Mouse (Mus musculus) hindbrain, embryonic 12.5 days (tissue): ENCODE results near the gene Stk33. TPM values are rescaled to one million over a fixed set of nuclear protein-coding genes. Genes with fewer than 3 reads are reported as not detected.
"Not testable (repeated sequence)": the region's sequence is repeated elsewhere in the genome, so short reads cannot be mapped to it uniquely, and the experiment has no call there.

Source experiments
- ATAC-seq: fragments of 200-750 bp; cut with Nextera tagmentation; 2 replicates; pipeline ENCODE4 v1.8.0; 2017; ENCODE audit warnings: moderate TSS enrichment; ENCODE audit not compliant: low FRiP score
- H3K27ac ChIP-seq: fragments of 300-500 bp; sonication (generic); 2 replicates; pipeline ENCODE4 v1.5.1; 2016; ENCODE audit warnings: mild to moderate bottlenecking
- H3K27me3 ChIP-seq: fragments of 300-500 bp; sonication (generic); 2 replicates; pipeline ENCODE4 v1.6.1; 2016; ENCODE audit warnings: mild to moderate bottlenecking
- H3K36me3 ChIP-seq: fragments of 300-500 bp; sonication (generic); 2 replicates; pipeline ENCODE4 v1.6.1; 2016; ENCODE audit warnings: mild to moderate bottlenecking
- H3K4me1 ChIP-seq: fragments of 300-500 bp; sonication (generic); 2 replicates; pipeline ENCODE4 v1.6.1; 2016
- H3K4me2 ChIP-seq: fragments of 300-500 bp; sonication (generic); replicated peaks from 2 replicates; pipeline ENCODE4 v1.6.1; 2016; ENCODE audit warnings: mild to moderate bottlenecking
- H3K4me3 ChIP-seq: fragments of 300-500 bp; sonication (generic); 2 replicates; pipeline ENCODE4 v1.5.1; 2016; ENCODE audit warnings: mild to moderate bottlenecking
- H3K9ac ChIP-seq: fragments of 300-500 bp; sonication (generic); 2 replicates; pipeline ENCODE4 v1.6.1; 2016; ENCODE audit warnings: mild to moderate bottlenecking, moderate library complexity
- H3K9me3 ChIP-seq: fragments of 300-500 bp; sonication (generic); replicated peaks from 2 replicates; pipeline ENCODE4 v1.6.1; 2016; ENCODE audit warnings: mild to moderate bottlenecking
- WGBS: fragments of 180-500 bp; shearing (Covaris S2); methylation state at CpG from one replicate; pipeline ENCODE4 v1.1.7; 2016; 5-methylcytosine and 5-hydroxymethylcytosine counted together
- polyA plus RNA-seq: library from polyadenylated mRNA; unstranded; fragments of >200 nt; fragmentation: Nextera tagmentation; extraction: Ambion mirVana; gene quantifications from 2 replicates; pipeline ENCODE4 v1.2.1, GENCODE M21; 2016

The Stk33 gene
- polyA plus RNA-seq, 1 experiment from 2014 or later, result 6.8 TPM

DNA sequence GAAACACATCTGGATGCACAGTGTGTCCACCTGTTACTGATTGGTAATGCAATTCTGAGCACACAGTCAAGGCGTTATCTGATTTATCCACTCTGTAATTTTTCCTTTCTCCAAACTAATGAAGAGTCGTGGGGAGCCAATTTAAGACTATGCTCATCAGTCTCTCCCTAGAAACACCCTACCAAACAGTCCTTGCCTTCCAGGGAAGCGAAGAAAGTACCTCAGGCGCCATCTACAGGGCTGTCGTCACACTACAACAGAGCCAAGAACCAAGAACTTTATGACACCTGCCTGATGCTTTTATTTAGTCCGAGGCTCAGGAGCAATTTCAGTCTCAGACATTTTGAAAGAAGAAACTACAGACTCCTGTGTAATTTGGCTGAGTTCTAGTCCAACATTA lies 6.1 kb upstream of the Stk33 start:
- peaks cover 5% of the 10 kb centered on the region; the same call in 1 of the 2 replicates for H3K4me1 ChIP-seq
- no peak overlapping the region for H3K27ac ChIP-seq
- H3K9ac ChIP-seq, result no peak overlapping the region
- H3K9me3 ChIP-seq, result no peaks in the 10 kb centered on the region
- H3K36me3 ChIP-seq, result no peaks in the 10 kb centered on the region
- no peak overlapping the region for H3K4me2 ChIP-seq
- no peaks in the 10 kb centered on the region for H3K27me3 ChIP-seq
- no peak for ATAC-seq
- no peak overlapping the region for H3K4me3 ChIP-seq
- 11% methylated on average over 6 of the region's 6 CpGs for WGBS

DNA sequence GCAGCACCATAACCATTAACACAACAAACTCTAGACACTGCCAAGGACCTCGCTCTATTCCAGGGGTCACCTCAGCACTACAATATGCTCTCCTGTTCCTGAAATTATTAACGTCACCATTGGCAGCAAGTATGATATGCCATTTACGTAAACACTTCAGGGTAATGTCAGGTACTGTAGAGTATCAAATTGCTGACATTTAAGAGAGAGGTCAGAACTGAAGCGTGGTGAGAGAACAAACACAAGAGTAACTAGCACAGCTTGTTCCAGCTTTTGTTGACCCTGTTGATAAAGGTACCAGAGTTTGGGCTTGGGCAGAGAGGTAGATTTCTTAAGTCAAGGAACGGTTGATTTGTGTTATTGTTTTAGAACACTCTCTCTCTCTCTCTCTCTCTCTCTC lies 3.9 kb upstream of the Stk33 start:
- no peak for ATAC-seq
- 77% methylated on average over 5 of the region's 5 CpGs for WGBS
- Histone ChIP-seq H3K4me1 (peaks cover 18% of the 10 kb centered on the region), H3K4me2 (no peak overlapping the region), H3K9me3 (no peaks in the 10 kb centered on the region), H3K27ac (no peak overlapping the region), H3K9ac (no peak overlapping the region), H3K27me3 (peaks cover 5% of the 10 kb centered on the region; the same call in 1 of the 2 replicates), H3K4me3 (no peak overlapping the region), H3K36me3 (no peaks in the 10 kb centered on the region)

DNA sequence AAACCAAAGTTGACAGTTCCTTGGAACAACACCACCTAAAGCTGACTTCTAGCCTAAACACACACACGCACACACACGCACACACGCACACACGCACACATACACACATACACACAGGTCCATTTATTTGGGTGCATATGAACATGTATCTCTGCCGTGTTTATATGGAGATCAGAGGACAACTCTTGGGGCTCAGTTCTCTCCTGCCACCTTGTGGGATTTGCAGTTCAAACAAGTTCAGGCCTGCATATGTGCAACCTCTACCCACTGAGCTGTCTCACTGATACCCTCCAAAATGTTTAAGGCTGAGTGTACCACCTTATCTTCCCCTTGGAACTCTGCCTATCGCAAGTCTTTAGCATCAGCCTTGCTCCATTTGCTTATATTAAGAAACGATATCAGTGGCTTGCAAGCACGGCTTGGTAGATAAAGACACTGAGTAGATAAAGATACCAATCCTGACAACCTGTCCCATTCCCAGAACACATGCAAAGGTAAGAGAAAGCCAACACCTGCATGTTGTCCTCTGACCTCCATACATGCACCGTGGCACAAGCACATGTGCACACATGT lies 1.9 kb upstream of the Stk33 start:
- Histone ChIP-seq H3K27ac (no peak overlapping the region), H3K9me3 (no peaks in the 10 kb centered on the region), H3K9ac (no peak overlapping the region), H3K4me3 (no peak overlapping the region), H3K27me3 (peaks cover 6% of the 10 kb centered on the region; the same call in 1 of the 2 replicates), H3K36me3 (no peaks in the 10 kb centered on the region), H3K4me2 (peak overlapping the region; percentile 70; the same call in 1 of the 2 replicates), H3K4me1 (peaks cover 18% of the 10 kb centered on the region)
- 87% methylated on average over 9 of the region's 9 CpGs for WGBS
- no peak for ATAC-seq

DNA sequence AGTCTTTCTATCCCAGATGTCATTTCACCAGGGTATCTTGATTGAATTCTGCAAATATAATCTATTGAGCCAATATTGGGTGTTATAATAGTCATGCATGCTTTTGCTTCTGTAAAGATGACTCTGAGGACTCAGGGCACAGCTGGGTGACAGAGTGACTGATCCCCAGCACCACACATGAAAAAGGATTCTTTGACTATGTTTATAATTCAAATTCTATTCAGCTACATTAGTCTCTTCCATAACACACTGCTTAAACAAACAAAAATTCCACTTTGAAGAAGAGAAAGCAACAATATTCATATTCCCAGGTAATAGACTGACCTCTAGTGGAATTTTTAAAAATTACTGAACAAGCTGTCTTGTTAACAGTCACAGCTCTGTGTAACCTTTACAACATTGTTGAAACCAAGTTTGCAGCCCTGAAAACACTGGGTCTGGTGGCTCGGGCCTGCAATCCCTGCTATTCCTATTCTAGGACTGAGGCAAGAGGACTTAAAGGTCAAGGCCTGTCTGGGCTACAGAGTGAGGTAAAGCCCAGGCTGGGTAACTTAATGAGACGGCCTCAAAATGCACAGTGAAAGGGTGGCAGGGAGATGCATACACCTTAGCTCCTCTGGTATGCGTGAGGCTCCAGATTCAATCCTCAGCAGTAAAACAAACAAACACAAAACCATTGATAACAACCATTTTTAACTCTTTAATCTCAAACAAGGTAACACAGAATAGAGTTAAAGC lies 14.3 kb downstream of the Stk33 start:
- no peaks in the 10 kb centered on the region for H3K4me1 ChIP-seq
- no peak for ATAC-seq
- H3K9ac ChIP-seq, result no peak overlapping the region
- H3K27ac ChIP-seq, result no peak overlapping the region
- no peaks in the 10 kb centered on the region for H3K9me3 ChIP-seq
- H3K4me3 ChIP-seq, result no peak overlapping the region
- H3K4me2 ChIP-seq, result no peak overlapping the region
- WGBS, result 70% methylated on average over 3 of the region's 3 CpGs
- H3K36me3 ChIP-seq, result no peaks in the 10 kb centered on the region
- H3K27me3 ChIP-seq, result no peaks in the 10 kb centered on the region

DNA sequence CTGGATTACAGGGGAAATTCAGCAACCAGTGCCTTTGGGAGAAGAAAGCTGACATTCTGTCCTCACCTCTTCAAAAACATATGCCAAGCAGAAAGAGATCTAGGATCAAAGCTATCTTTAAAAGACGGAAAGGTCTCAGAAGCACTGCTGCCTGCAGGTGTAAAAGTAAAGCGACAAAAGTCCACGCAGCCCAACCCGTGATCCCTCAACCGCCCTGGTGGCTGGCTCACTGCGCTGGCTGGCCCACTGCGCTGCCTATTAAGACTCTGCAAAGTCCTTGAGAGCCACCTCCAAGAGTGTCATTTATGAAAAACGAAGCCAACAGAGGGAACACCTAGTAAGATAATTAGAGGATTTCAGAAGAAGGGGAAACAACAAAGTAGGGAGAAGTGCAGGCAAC lies 16.1 kb downstream of the Stk33 start:
- no peak for ATAC-seq
- H3K4me3 ChIP-seq, result no peak overlapping the region
- H3K4me2 ChIP-seq, result no peak overlapping the region
- no peak overlapping the region for H3K9ac ChIP-seq
- H3K9me3 ChIP-seq, result no peaks in the 10 kb centered on the region
- no peaks in the 10 kb centered on the region for H3K27me3 ChIP-seq
- 77% methylated on average over 8 of the region's 8 CpGs for WGBS
- no peaks in the 10 kb centered on the region for H3K36me3 ChIP-seq
- H3K27ac ChIP-seq, result no peak overlapping the region
- H3K4me1 ChIP-seq, result no peaks in the 10 kb centered on the region

DNA sequence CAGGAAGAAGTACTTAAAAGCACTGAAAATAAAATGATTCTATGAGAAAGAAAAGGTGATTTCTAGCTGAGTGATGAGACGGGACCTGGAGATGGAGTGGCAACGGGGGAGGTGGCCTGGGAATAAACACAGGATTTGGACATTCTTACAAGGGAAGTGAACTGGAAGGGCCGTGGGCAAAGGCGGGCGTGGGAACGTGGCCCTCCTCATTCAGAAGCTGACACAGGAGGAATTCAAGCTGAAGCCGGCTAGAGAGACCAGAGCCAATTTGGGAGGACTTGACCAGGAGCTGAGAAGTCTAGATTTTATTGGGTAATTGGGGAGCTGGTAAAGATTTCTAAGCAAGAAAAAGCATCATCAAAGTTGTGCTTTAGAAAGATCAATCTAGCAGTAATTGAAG lies 33.4 kb downstream of the Stk33 start:
- Histone ChIP-seq H3K4me3 (no peak overlapping the region), H3K9ac (no peak overlapping the region), H3K36me3 (no peaks in the 10 kb centered on the region), H3K9me3 (no peaks in the 10 kb centered on the region), H3K4me2 (no peak overlapping the region), H3K27me3 (no peaks in the 10 kb centered on the region), H3K27ac (no peak overlapping the region), H3K4me1 (no peaks in the 10 kb centered on the region)
- ATAC-seq, result no peak
- 52% methylated on average over 7 of the region's 7 CpGs for WGBS

DNA sequence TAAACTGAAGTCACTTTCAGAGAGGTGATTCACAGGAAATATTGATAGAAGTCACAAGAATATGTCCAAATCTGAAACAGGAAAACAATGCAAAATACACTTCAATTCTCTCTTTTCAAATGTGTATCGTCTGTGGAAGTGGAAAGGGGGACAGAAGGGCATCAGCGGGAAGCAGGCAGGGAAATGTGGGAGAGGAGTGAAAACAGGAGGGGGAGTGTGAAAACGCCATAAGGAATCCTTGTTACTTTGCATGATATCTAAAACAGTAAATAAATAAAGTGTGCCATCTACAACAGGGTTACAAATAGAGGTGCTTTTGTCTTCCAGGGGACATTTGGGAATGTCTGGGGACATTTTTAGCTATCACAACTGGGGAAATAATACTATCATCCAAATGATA lies 39.6 kb downstream of the Stk33 start:
- no peaks in the 10 kb centered on the region for H3K4me1 ChIP-seq

DNA sequence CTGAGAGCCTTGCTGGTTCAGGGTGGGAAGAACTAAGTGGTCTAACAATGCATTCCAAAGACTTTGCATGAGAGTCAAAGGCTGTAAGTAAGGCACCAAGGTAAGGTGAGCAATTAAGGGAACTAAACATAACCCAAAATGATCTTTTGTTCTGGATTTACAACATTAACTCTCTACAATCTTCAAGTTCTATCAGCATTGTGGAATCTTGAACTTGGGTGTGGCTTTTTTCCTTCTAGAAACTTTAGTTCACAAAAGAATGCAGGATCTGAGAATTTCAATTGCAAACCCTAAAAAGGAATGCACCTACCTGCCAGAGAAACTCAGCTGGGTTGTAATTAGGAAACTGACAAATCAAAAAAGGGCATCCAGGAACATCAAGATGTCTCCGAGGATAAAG lies 57.8 kb downstream of the Stk33 start:
- ATAC-seq, result no peak
- peaks cover 13% of the 10 kb centered on the region; the same call in 1 of the 2 replicates for H3K9me3 ChIP-seq
- H3K27me3 ChIP-seq, result no peaks in the 10 kb centered on the region
- no peak overlapping the region for H3K4me2 ChIP-seq
- 79% methylated on average over 1 of the region's 1 CpGs for WGBS
- no peak overlapping the region for H3K27ac ChIP-seq
- no peaks in the 10 kb centered on the region for H3K36me3 ChIP-seq
- no peak overlapping the region for H3K4me3 ChIP-seq
- H3K9ac ChIP-seq, result no peak overlapping the region
- no peaks in the 10 kb centered on the region for H3K4me1 ChIP-seq

More for the DNA sequence above, 39.6 kb downstream of the Stk33 start:
- Histone ChIP-seq H3K27ac (no peak overlapping the region), H3K4me2 (no peak overlapping the region), H3K4me3 (no peak overlapping the region), H3K36me3 (no peaks in the 10 kb centered on the region), H3K9ac (no peak overlapping the region), H3K9me3 (no peaks in the 10 kb centered on the region), H3K27me3 (no peaks in the 10 kb centered on the region)
- no peak for ATAC-seq
- WGBS, result 73% methylated on average over 3 of the region's 3 CpGs

DNA sequence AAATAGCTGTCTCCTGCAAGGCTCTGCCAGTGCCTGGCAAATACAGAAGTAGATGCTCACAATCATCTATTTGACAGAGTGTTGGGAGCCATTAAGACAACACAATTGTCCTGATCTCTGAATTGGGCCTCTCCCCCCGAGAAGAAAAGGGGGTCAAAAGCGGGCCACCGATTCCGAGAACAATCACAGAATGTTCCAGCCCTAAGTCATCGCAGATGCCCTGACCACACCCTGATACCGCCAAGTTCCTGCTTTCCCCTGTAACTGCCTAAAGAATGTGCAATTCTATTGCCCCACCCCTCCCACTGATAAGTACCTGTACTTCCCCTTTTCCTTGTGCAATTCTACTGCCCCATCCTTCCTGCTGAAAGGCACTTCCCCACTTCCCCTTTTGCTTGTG lies 65.3 kb downstream of the Stk33 start:
- not testable (repeated sequence) for H3K4me1 ChIP-seq, H3K27ac ChIP-seq, H3K27me3 ChIP-seq, H3K9me3 ChIP-seq, H3K9ac ChIP-seq, H3K4me3 ChIP-seq, ATAC-seq, H3K4me2 ChIP-seq, H3K36me3 ChIP-seq
- 96% methylated on average over 6 of the region's 6 CpGs for WGBS

DNA sequence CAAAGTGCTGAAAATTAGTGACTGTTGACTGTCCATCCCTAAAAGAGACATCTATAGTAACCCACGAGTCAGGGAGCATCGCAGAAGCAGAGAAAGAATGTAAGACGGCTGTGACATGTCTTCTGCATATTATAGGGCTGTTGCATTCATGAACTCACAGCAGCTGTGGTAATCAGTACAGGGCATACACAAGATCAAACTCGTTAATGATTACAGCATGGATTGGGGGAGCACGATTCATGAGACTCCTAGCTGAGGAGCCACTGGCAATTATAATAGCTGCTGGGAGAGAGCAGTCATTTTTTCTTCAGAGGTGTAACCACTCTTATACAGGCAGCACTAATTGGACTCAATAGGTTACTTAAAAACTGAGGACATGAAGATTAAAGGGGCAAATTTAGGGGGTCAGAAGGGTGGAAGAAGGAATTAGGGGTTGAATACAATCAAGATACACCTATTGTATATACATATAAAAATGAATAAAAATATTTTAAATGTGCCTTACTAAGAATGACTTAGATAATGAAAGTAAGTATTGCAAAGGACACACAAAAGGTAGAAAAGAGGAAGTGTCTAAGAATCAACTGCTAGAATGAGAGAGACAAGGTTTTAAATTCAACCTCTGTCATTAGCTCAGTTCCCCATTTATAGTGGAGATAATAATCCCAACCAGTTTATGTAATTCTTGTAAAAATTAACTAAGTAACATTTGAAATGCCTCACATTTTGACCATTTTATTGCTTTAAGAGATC lies 80.3 kb downstream of the Stk33 start:
- Histone ChIP-seq H3K9me3 (no peaks in the 10 kb centered on the region), H3K4me3 (no peak overlapping the region), H3K4me1 (no peaks in the 10 kb centered on the region), H3K9ac (no peak overlapping the region), H3K27me3 (no peaks in the 10 kb centered on the region), H3K27ac (no peak overlapping the region), H3K36me3 (no peaks in the 10 kb centered on the region), H3K4me2 (no peak overlapping the region)
- 72% methylated on average over 5 of the region's 5 CpGs for WGBS
- no peak for ATAC-seq

DNA sequence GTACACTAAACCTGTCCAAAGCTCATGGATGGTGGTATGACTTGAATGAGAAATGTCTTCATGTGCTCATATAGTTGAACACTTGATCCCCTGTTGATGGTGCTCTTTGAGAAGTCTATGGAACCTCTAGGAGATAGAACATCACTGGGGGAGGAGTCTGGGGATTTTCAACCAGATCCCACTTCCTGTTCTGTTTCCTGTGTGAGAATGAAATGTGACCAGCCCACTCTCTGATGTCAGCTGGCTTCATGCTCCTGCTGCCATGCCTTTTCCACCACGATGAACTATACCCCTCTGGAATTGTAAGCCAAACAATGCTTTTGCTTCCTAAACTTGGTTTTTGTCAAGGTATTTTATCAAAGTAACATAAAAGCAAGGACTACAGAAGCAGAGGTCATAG lies 81.0 kb downstream of the Stk33 start:
- Histone ChIP-seq H3K36me3 (no peaks in the 10 kb centered on the region), H3K27me3 (no peaks in the 10 kb centered on the region), H3K9ac (no peak overlapping the region), H3K4me2 (no peak overlapping the region), H3K4me1 (no peaks in the 10 kb centered on the region), H3K27ac (no peak overlapping the region), H3K4me3 (no peak overlapping the region), H3K9me3 (no peaks in the 10 kb centered on the region)
- ATAC-seq, result no peak
- WGBS, result 89% methylated on average over 1 of the region's 1 CpGs

DNA sequence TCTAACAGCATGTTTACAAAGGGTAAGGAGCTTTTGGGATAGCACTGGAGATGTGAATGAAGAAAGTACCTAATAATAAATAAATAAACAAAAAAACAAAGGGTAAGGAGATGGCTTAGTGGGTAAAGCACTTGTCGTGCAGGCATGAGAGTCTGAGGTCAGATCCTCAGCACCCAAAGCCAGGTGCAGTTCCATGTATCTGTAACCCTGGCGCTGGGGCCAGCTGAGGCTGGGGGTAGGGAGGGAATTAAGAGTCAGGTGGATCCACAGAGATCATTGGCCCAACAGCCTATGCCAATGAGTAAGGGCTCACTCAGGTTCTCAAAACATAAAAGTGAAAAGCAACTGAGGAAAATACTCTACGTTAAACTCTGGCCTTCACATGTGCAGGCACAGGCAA lies 91.6 kb downstream of the Stk33 start:
- 80% methylated on average over 3 of the region's 3 CpGs for WGBS
- Histone ChIP-seq H3K9me3 (no peaks in the 10 kb centered on the region), H3K4me1 (no peaks in the 10 kb centered on the region), H3K36me3 (no peaks in the 10 kb centered on the region), H3K27me3 (no peaks in the 10 kb centered on the region), H3K4me2 (no peak overlapping the region), H3K9ac (no peak overlapping the region), H3K4me3 (no peak overlapping the region), H3K27ac (no peak overlapping the region)
- no peak for ATAC-seq
